Mouse (Mus musculus) E14TG2a.4 (cell line): Measurements from ENCODE around the gene Ssmem1.

Source experiments
- CTCF ChIP-seq: conservative IDR thresholded peaks from 2 replicates; pipeline ENCODE4 v1.5.1; 2014; ENCODE audit warnings: low read length
- POU5F1 ChIP-seq: IDR thresholded peaks from 2 replicates; pipeline ENCODE4 v1.6.1; 2014; ENCODE audit warnings: low read length, borderline replicate concordance

DNA sequence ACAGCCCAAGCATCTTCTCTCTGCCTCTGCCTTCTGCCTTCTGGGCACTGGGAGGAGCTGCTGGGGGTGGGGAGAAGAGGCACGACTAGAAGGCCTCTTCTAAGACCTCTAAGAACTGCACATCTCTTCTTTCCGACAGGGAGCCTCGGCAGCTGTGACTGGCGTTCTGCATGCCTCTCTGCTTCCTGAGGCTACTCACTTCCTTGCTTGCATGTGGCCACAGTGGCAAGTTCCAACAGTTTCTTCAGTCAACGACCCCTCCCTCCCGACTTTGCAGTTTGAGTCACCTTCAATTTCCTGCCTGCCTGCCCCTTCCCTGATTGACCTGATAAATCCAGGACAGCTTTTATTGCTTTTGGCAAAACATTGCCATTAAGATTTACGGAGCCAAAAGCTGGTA is 46.8 kb upstream of the Ssmem1 start:
- no peak for TF ChIP-seq CTCF
- TF ChIP-seq POU5F1: no peak
